Mouse (Mus musculus): Measurements from ENCODE around the gene Htr3b.
A peak's percentile ranks its signal among the peaks of the same experiment; 100 is the strongest.

Gene Htr3b

GRCm38 (mm10) chr9:48916011-48916788 lies 48.6 kb downstream of the Htr3b start:
- no peak for DNase-seq (ENCODE audit: low spot score)

- peak; percentile 13 for DNase-seq (ENCODE audit: low spot score)
Observed at GRCm38 (mm10) chr9:48910885-48911537, 53.8 kb downstream of the Htr3b start, which contains the start of gene Htr3a. Gene Htr3a, minus strand, starts transcription at chr9:48911099.

- no peak for DNase-seq (ENCODE audit: low spot score)
Observed at GRCm38 (mm10) chr9:48904421-48904820, 60.4 kb downstream of the Htr3b start.

- no peak for DNase-seq (ENCODE audit: low spot score)
Observed at GRCm38 (mm10) chr9:48903766-48904165, 61.0 kb downstream of the Htr3b start.

- DNase-seq (ENCODE audit: low spot score): no peak
Observed at GRCm38 (mm10) chr9:48898551-48898950, 66.2 kb downstream of the Htr3b start.

GRCm38 (mm10) chr9:48895819-48896536 lies 68.8 kb downstream of the Htr3b start:
- no peak for DNase-seq (ENCODE audit: low spot score)

GRCm38 (mm10) chr9:48894755-48895154 lies 70.0 kb downstream of the Htr3b start:
- DNase-seq (ENCODE audit: low spot score): no peak

- DNase-seq (ENCODE audit: low spot score): peak; percentile 55
Observed at GRCm38 (mm10) chr9:48893986-48894385, 70.8 kb downstream of the Htr3b start.

- DNase-seq (ENCODE audit: low spot score): no peak
Observed at GRCm38 (mm10) chr9:48889093-48889492, 75.7 kb downstream of the Htr3b start.
